Mouse (Mus musculus): Measurements from ENCODE around the gene Tex14.

DNA sequence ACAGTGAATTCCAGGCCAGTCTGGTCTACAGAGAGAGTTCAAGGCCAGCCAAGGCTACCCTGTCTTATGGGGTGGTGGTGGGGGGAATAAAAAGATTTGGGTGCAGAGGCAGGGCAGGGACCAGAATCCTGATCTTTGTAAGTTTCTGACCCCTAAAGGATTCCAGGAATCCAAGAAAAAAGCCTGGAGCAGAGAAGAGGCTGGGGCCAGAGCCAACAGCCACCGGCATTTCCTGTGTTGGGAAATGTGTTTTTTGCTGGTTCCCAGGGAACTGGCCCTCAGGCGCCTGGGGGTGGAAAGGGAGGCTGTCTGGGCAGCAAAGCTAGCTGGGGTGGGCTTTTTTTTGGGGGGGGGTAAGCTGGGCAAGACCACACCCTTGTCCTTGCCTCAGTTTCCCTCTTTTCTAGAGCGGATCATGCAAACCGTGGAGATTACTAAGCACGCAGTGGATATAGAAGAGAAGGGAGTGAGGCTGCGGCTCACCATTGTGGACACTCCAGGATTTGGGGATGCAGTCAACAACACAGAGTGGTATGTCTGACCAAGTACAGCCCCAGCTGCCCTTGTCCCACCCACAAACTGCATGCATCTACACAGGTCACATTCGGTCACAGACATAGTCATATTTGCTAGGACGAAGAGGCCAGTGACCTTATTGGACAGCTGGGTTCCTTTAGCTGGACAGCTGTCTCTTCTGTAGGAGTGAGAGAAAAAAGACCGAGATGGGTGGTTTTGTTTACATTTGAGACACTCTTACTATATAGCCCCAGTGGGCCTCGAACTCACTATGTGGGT lies 180.0 kb downstream of the Tex14 start:
- TF ChIP-seq CTCF (IDR thresholded peaks at IDR 0.05; ENCODE audit: insufficient read depth, low read length) (no peak), POLR2A (IDR thresholded peaks at IDR 0.05; ENCODE audit: borderline replicate concordance, extremely low read depth, low read depth, low read length) (no peak)
